Mouse (Mus musculus): Measurements from ENCODE around the gene Cnpy2. TPM values are rescaled to one million over a fixed set of nuclear protein-coding genes. Genes with fewer than 3 reads are reported as not detected.

The Cnpy2 gene
- polyA plus RNA-seq, 1 experiment: 64.4 TPM

GRCm38 (mm10) chr10:128362568-128362967 lies 40.3 kb downstream of the Cnpy2 start:
- peak in 1 of 2 experiments; percentile 71 for DNase-seq (ENCODE audit: extremely low spot score in 1 of 2, low spot score in 1 of 2)

GRCm38 (mm10) chr10:128367899-128368401 lies 45.7 kb downstream of the Cnpy2 start:
- no peak for DNase-seq (ENCODE audit: extremely low spot score in 1 of 2, low spot score in 1 of 2)

GRCm38 (mm10) chr10:128368402-128369217 lies 46.4 kb downstream of the Cnpy2 start, which contains the start of gene Coq10a:
Gene Coq10a, minus strand, starts transcription at chr10:128368997.
- DNase-seq (ENCODE audit: extremely low spot score in 1 of 2, low spot score in 1 of 2): peak; percentile 95

DNA sequence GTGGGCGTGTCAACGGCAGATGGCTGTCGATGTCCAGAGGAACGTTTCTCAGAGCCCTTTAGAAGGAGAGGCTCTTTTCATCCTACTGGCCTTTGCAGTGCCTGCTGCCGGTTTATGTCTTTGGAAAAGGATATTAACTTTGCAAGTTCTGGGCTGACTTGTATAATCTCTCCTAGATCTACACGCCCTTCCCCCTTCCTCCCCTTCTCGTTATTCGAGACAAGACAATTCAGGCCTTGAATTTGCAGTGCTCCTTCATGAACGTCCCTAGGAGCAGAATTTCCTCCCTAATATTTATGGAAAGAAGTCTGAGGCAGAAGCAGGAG lies 46.9 kb downstream of the Cnpy2 start:
- DNase-seq (ENCODE audit: extremely low spot score in 1 of 2, low spot score in 1 of 2): no peak

DNA sequence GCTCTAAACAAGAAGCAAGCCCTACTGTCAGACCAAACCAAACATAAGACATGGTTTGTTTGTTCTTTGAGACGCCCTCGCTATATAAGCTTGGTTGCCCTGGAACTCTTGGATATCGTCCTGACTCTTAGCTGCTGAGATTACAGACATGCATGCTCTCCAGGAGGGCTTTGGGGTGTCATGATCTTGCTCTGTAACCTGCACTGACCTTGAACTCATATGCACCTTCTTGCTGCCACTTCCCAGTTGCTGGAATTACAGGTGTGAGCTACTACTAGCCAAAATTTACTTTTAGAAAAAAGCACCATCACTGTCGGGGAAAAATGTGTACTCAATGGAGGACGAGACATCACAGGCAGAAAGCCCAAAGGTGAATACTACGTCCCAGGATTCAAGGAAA lies 47.3 kb downstream of the Cnpy2 start:
- DNase-seq (ENCODE audit: extremely low spot score in 1 of 2, low spot score in 1 of 2): no peak

- no peak for DNase-seq (ENCODE audit: extremely low spot score in 1 of 2, low spot score in 1 of 2)
These were observed 47.8 kb downstream of the Cnpy2 start for GRCm38 (mm10) chr10:128370021-128370420.

DNA sequence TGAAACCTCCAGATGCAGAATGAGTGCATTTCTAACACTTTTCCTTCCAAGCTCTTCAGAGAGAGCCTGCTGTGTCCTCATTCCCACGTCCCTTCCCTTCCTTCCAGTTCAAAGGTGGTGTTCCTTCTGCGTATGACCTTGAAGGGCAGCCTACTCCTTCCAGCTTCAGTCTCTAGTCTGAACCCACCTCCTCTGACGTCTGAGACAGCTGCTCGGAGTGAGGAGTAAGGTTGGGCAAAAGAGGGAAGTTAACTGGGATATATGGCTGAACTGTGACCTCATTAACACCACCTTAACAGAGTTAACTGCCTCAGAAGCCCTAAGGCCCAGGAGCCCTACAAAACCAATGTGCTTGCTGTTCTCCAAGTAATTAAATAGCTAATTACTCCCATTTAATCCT lies 48.3 kb downstream of the Cnpy2 start:
- DNase-seq (ENCODE audit: extremely low spot score in 1 of 2, low spot score in 1 of 2): no peak

GRCm38 (mm10) chr10:128372142-128372541 lies 49.9 kb downstream of the Cnpy2 start:
- no peak for DNase-seq (ENCODE audit: extremely low spot score in 1 of 2, low spot score in 1 of 2)

DNA sequence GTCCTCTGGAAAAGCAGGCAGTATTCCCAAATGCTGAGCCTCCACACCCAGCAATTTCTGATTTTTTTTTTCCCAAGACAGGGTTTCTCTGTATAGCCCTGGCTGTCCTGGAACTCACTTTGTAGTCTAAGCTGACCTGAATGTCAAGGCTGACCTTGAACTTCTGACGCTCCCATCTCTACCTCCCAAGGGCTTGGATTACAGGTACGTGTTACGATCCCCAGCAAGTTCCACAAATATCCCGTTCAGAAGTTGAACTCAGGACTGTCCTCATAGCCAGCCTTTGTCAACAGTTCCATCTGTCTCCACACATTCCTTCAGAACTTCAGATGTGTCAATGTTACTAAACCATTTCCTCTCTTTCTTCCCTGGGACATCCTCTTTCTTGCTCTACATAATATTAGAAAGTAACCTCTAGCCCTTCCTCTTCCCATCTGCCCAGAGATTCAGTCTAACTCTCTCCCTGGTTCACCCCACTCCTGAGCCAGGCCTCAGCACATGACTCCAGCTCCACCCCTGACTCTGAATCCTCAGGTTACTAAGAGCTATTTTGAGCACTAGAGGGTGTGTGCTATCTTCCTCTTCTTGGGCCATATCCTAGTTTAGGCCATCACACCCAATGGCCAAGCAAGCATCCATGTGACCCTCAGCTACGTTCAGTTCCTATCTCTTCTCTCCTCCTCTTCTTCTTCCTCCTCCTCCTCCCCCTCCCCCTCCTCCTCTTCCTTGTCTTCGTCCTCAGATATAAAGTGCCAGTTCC lies 50.9 kb downstream of the Cnpy2 start:
- DNase-seq (ENCODE audit: extremely low spot score in 1 of 2, low spot score in 1 of 2): no peak

DNA sequence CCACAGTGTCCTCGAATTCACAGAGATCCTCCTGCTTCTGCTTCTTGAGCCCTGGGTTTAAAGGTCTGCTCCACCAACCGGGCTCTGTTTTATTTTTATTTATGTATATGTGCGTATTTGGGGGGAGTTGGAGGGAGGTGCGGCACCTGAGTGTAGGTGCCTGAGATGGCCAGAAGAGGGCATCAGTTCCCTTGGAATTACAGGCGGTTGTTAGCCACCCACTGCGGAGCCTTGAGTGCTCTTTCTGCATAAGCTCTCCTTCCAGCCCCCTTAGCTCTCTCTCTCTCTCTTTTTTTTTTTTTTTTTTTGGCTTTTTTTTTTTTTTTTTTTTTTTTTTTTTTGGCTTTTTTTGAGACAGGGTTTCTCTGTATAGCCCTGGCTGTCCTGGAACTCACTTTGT lies 52.1 kb downstream of the Cnpy2 start:
- DNase-seq (ENCODE audit: extremely low spot score in 1 of 2, low spot score in 1 of 2): no peak

DNA sequence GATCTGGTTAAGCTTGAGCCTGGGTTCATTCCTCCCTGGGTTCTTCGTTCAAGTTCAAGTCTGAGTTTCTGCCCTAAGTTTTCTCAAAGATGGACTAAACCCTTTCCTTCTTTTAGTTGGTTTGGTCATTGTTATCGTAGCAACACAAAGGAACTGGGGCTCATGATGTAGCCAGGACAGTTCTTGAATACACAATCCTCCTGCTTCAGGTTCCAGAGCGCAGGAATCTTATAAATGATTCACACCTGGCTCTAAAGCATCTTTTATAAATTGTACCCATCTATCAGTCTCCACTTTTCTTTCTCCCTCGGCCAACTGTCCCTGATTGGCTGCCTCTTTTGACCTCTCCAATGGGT lies 53.8 kb downstream of the Cnpy2 start:
- DNase-seq (ENCODE audit: extremely low spot score in 1 of 2, low spot score in 1 of 2): no peak

DNA sequence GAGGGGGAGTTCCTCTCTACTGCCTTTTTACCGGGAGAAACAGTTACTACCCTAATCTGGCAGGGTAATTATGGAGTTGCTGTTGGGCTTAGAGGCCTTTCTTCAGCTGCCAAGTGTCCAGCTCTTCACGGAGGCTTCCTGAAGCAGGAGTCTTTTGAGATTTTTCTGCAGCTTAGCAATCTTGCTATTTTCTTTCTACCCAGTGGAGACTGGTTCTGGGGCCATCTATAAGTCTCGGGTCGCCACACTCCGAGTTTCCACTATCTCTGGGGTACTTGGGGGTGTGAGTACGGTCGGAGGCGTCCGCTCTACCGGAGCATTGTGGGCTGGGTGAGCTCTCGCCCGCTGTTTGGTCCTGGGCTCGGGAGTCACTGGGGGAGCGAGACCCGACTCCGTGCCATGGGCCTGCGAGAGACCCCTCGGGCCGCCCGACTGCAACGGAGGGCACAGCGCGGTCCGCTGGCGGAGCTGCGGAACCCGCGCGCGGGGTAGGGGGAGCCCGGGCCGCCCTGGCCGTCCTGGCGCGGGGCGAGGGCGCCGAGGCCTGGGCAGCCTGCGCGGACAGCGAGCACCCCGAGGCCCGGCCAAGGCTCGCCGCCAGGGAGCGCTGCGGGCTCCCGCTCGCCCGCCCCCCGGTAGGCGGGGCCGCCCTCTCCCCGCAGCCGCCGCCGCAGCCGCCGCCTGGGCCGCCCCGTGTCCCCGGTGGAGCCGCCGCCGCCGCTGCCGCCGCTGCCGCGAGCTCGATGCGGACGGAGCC lies 54.4 kb downstream of the Cnpy2 start, which contains the start of gene Ankrd52:
Gene Ankrd52, plus strand, starts transcription at position 661 of the 757 bp plus-strand sequence.
- peak in 1 of 2 experiments; percentile 75 for DNase-seq (ENCODE audit: extremely low spot score in 1 of 2, low spot score in 1 of 2)

Other genes starting within 250 kb of the Cnpy2 start
- 1,563 and 1,614 TPM in 2 replicates for gene Atp5b, start 239.2 kb upstream of the Cnpy2 start, polyA plus RNA-seq (2012; rRNA removed)
- 36.0 TPM in 2 replicates for gene Baz2a, start 230.9 kb upstream of the Cnpy2 start, polyA plus RNA-seq (2012; rRNA removed)
- 19.1 and 20.1 TPM in 2 replicates for gene Rbms2, start 142.2 kb upstream of the Cnpy2 start, polyA plus RNA-seq (2012; rRNA removed)
- 37.6 and 39.4 TPM in 2 replicates for gene Gls2, start 128.0 kb upstream of the Cnpy2 start, polyA plus RNA-seq (2012; rRNA removed)
- gene Spryd4, start 110.7 kb upstream of the Cnpy2 start, polyA plus RNA-seq (2012; rRNA removed): 9.8 and 10.4 TPM in 2 replicates
- not detected in 2 replicates for gene Mip, start 96.6 kb upstream of the Cnpy2 start, polyA plus RNA-seq (2012; rRNA removed)
- gene Timeless, start 90.4 kb upstream of the Cnpy2 start, polyA plus RNA-seq (2012; rRNA removed): 5.1 and 5.3 TPM in 2 replicates
- gene Apon, start 68.4 kb upstream of the Cnpy2 start, polyA plus RNA-seq (2012; rRNA removed): not detected in 2 replicates
- gene Apof, start 53.8 kb upstream of the Cnpy2 start, polyA plus RNA-seq (2012; rRNA removed): 0.23 and 0.58 TPM in 2 replicates
- gene Stat2, start 51.9 kb upstream of the Cnpy2 start, polyA plus RNA-seq (2012; rRNA removed): 29.6 and 33.3 TPM in 2 replicates
- gene Il23a, start 23.7 kb upstream of the Cnpy2 start, polyA plus RNA-seq (2012; rRNA removed): 0.34 TPM in 2 replicates
- 25.0 and 26.8 TPM in 2 replicates for gene Pan2, start 19.1 kb upstream of the Cnpy2 start, polyA plus RNA-seq (2012; rRNA removed)
- gene Cs, start 15.3 kb downstream of the Cnpy2 start, polyA plus RNA-seq (2012; rRNA removed): 233 and 236 TPM in 2 replicates
- 89.1 and 94.8 TPM in 2 replicates for gene Coq10a, start 46.5 kb downstream of the Cnpy2 start, polyA plus RNA-seq (2012; rRNA removed)
- 31.9 and 32.6 TPM in 2 replicates for gene Ankrd52, start 54.7 kb downstream of the Cnpy2 start, polyA plus RNA-seq (2012; rRNA removed)
- gene Slc39a5, start 78.8 kb downstream of the Cnpy2 start, polyA plus RNA-seq (2012; rRNA removed): 0.36 and 0.46 TPM in 2 replicates
- gene Nabp2, start 89.0 kb downstream of the Cnpy2 start, polyA plus RNA-seq (2012; rRNA removed): 75.0 and 80.7 TPM in 2 replicates
- gene Rnf41, start 89.2 kb downstream of the Cnpy2 start, polyA plus RNA-seq (2012; rRNA removed): 75.5 and 76.2 TPM in 2 replicates
- gene Smarcc2, start 136.8 kb downstream of the Cnpy2 start, polyA plus RNA-seq (2012; rRNA removed): 219 and 255 TPM in 2 replicates
- 1,313 and 1,322 TPM in 2 replicates for gene Myl6, start 171.7 kb downstream of the Cnpy2 start, polyA plus RNA-seq (2012; rRNA removed)
- 24.7 and 27.5 TPM in 2 replicates for gene Myl6b, start 176.2 kb downstream of the Cnpy2 start, polyA plus RNA-seq (2012; rRNA removed)
- gene Esyt1, start 203.4 kb downstream of the Cnpy2 start, polyA plus RNA-seq (2012; rRNA removed): 8.3 and 9.8 TPM in 2 replicates
- 11.3 and 12.2 TPM in 2 replicates for gene Zc3h10, start 225.3 kb downstream of the Cnpy2 start, polyA plus RNA-seq (2012; rRNA removed)
- 1,933 and 2,601 TPM in 2 replicates for gene Rpl41, start 226.8 kb downstream of the Cnpy2 start, polyA plus RNA-seq (2012; rRNA removed)
- 72.3 and 78.6 TPM in 2 replicates for gene Pa2g4, start 243.5 kb downstream of the Cnpy2 start, polyA plus RNA-seq (2012; rRNA removed)